Mouse (Mus musculus) heart, adult 2 months (tissue): ENCODE data around the gene Efnb1.

Source experiments
- CTCF ChIP-seq: fragments of 200-600 bp; IDR thresholded peaks from 2 replicates; pipeline ENCODE4 v1.8.1; 2022; ENCODE audit warnings: antibody characterized with exemption, mild to moderate bottlenecking, moderate library complexity
- POLR2A ChIP-seq: fragments of 200-500 bp; IDR thresholded peaks from 2 replicates; pipeline ENCODE4 v1.6.1; 2011; ENCODE audit warnings: mild to moderate bottlenecking, low read depth, low read length, control low read depth; ENCODE audit not compliant: insufficient read depth

DNA sequence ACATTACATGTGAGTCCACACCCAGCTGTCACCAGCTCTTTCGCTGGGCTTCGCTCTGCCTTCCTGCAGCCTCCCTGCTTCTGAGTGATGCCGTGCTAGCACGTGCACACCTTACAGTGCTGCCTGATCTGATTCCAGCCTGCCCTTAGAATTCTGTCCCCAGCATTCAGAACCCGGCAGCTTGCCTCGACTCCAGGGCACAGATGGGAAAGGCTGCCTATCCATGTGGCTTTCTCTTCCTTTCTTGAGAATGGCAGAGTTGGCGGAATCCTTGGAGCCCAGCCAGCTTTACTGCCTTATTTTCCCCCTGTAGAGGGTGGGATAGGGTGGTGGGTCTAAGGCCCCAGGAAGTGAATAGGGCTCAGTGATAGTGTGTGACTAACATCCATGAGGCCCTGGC is 9.6 kb downstream of the Efnb1 start:
- TF ChIP-seq CTCF (no peak), POLR2A (no peak)
